Mouse (Mus musculus) cerebellum, adult 9-11 months (tissue): ENCODE data around the gene Vill.

Source experiments
- DNase-seq: peaks from one replicate; pipeline ENCODE4 v3.0.0; 2022

The Vill gene

GRCm38 (mm10) chr9:119082656-119083430 lies 30.3 kb downstream of the Vill start:
- DNase-seq, result no peak

GRCm38 (mm10) chr9:119083966-119084365 lies 31.4 kb downstream of the Vill start:
- DNase-seq, result no peak

DNA sequence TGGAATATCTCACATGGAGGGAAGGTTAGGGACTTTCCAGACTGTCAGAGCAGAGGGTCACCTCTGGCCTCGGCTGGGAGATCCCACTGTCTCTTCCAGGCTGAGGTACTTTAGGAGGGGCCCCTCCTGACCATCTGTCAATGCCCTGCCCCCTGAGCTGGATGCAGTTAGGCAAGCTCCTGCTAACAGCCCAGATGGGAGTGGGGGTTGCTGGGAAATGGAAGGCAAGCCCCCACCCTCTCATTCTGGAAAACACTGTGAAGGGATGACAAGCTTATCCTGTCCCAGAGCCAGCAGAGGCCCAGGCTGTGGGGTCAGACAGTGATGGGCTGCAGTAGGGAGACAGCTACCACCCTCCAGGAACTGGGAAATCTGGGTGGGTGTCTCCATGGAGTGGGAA lies 33.9 kb downstream of the Vill start:
- no peak for DNase-seq

GRCm38 (mm10) chr9:119087309-119087708 lies 34.7 kb downstream of the Vill start:
- DNase-seq, result no peak

DNA sequence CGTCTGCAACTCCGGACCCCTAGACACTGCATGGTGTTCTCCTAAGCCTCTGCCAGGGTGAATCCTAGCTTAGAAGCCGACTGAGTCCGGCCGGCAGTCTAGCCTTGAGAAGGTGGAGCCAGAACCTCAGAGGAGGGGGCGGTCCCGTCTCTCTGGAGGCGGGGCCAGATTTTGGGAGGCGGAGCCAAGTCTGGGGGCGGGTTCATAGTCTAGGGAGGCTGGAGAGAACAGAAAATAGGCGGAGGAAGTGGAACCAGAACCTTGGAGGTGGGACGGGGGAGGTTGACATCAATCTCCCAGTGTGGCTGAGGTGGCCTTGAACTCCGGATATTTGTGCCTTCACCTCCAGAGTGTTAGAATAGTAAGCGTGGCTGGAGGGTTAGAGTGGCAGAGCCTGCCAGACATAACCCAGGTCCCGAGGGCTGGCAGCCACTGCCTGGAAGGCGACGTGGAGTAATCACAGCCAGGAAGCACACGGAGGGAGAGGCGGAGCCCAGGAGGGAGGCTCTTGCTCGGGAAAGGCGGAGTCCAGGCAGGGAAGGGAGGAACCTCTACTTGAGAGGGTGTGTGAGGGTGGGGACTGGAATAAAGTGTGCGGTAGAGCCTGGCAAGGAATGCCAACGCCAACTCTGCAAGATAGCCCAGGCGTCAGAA lies 35.7 kb downstream of the Vill start:
- DNase-seq, result peak; percentile 60

GRCm38 (mm10) chr9:119089437-119089836 lies 36.9 kb downstream of the Vill start:
- DNase-seq, result no peak

GRCm38 (mm10) chr9:119090462-119090861 lies 37.9 kb downstream of the Vill start:
- no peak for DNase-seq

DNA sequence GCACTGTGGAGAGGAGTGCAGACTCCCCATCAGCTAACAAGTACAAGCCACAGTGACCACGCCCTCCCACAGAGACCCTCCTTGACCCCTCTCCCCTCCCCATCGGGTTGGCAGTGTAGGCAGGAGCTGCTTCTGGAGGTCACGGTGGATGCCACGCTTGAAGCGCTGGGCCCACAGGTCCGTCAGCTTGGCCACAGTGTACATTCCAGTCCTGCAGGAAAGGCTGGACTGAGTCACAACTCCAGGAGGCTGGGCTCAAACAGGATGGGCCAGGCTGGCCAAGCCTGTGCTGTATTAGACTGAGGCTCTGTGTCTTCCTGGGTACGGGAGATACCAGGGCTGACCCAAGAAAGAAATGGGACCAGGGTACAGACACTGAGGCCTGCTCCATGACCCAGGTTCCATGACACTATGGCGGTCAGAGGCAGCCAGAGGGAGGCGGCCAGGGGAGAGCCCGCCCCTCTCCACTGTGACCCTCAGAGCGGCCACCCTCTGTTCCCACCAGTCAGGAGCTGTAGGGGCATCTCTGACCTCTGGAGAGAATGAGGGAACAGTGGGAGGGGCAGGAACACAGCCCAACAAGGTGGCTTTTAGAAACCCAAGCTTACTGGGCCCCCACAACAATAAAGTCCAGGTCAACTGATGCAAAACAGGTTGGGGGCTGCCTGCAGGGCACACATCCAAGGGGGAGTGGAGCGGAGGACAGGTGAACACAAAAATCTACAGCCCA lies 39.2 kb downstream of the Vill start:
- no peak for DNase-seq

- peak; percentile 37 for DNase-seq
Measured at GRCm38 (mm10) chr9:119092473-119093418, 40.2 kb downstream of the Vill start.

DNA sequence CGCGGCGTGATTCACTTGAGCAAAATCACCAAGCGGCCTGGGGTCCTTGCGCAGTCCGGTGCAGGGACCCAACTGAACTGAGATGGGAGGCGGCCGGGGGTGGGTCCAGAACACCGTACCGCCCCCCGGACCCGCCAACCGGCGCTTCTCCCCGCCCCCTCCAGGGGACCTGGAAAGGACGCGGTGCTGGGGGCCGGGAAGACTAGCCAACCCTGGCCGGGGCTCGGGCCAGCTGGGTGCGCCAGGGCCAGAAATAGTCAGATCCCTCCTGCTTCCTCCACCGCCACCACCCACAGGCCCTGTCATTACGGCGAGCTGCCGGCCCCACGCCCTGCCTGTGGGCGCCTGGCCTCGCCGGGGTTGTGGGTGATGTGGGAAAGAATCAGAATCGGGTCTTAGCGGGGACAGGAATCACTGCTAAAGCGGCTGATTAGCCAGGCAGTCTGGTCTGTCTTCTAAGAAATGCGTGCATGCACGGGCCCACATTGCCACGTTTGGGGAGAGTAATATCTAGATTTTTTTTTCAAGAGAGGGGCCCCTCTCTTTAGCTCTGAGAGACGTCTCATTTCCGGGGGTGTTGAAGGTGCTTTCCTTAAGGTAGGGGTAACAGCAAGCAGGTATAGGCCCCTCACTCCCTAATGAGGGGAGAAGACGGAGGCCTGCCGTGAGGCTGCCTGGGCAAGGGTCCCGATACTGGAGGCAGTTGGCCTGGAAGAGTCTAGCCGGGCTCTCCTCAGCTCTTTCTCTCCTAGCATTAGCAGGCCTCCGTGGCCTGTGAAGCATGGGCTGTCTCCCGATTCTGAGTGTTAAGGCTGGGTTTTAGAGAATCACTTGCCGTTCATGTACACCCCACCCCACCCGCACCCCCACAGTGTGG lies 41.1 kb downstream of the Vill start, which contains the start of gene Plcd1:
Gene Plcd1 (minus strand): TSS at position 84 of the 877 bp plus-strand sequence.
- peak; percentile 63 for DNase-seq

- no peak for DNase-seq
Measured at GRCm38 (mm10) chr9:119094462-119095109, 42.0 kb downstream of the Vill start.

DNA sequence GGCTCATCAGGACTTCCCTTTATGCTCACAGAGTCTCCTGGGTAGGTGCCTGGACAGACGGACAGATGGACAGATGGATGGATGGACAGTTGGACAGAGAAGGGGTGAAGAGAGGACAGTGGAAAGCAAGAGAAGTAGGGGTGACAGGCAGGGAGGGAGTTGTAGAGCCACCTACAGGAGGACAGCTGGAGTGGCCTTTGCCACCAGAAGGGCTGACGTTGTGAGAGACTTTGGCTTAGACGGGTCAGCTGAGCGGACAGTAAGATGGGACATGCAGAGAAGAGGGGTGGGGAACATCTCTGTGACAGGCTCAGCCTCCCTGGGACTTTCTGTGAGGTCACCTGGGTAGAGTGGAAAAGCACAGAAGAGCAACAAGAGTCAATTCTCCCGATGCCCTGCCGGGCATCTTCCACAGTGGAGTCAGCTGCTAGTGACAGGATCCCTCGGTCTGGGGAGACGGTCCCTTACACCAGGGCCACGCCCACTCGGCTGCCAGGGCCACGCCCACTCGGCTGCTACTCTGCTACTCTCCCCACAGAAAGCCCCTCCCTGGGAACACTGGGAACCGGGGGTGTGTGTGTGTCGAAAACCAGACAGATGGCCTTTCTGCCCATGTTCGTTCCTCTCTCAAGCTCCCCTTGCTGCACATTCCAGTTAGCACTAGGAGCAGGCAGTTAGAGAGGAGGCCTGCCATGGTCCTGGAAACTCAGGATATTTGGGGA lies 47.8 kb downstream of the Vill start:
- DNase-seq, result no peak

GRCm38 (mm10) chr9:119101992-119102782 lies 49.6 kb downstream of the Vill start, which contains the start of gene Dlec1:
Gene Dlec1 (plus strand): TSS chr9:119102478.
- DNase-seq, result peak; percentile 21

DNA sequence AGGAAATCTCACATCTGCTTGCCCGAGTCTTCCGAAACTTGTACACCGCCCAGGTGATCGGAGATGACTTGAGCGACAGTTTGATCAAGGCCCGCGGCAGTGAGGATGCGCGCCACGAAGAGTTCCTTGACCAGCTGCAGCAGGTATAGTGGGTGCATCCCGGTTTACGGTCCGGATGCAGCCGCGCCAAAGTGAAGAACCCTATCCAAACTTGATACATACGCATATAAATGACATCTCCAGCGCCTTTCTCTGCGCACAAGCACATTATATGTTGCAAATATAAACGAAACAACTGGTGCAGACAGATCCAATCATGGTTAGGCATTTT lies 50.2 kb downstream of the Vill start:
- no peak for DNase-seq

DNA sequence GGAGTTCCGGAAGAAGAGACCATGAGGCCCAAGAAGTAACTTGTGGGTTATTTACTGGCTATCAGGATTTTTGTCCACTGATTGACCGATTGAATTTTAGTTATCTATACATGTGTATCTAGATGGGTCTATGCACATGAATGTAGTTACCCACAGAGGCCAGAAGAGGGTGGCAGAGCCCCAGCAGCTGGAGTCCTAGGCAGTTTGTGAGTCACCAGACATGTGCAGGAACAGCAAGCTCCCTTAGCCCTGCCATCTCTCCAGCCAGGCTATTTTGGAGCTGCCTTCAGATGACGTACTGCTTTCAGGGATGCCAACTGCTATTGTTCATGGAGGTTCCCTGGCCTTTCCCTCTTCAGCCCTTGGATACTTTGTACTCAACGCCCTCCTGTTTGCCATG lies 55.0 kb downstream of the Vill start:
- DNase-seq, result no peak

GRCm38 (mm10) chr9:119109685-119110353 lies 57.2 kb downstream of the Vill start:
- no peak for DNase-seq

GRCm38 (mm10) chr9:119110640-119111039 lies 58.1 kb downstream of the Vill start:
- no peak for DNase-seq

DNA sequence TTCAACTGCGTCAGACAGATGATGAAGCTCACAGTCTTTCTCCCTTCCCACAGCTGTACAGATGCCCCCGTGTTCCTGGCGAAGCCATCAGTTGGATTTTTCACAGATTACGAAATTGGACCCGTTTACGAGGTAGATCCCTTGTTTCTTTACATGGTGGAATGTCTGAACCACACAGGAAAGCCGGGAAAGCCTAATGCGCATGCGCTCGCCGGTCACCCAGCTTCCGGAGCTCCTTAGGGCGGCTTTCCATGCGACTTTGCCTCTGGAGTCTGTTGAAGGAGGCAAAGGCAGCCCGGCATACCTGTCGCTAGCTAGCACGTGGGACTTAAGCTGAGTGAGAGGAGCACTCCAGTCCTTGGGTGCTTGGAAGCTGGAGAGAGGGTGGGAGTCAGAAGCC lies 62.3 kb downstream of the Vill start:
- DNase-seq, result no peak
